Mouse (Mus musculus) megakaryocyte progenitor cell, adult 5-6 weeks (primary cell): ENCODE measurements around the gene Naa15. TPM values are rescaled to one million over a fixed set of nuclear protein-coding genes. Genes with fewer than 3 reads are reported as not detected.

Experiments used
- ATAC-seq: replicated peaks from 2 replicates; pipeline ENCODE4 v1.8.0; 2016; ENCODE audit warnings: mild to moderate bottlenecking, moderate TSS enrichment, inconsistent platforms; ENCODE audit not compliant: poor library complexity
- total RNA-seq, 2 experiments: library from RNA; stranded (forward) in 1 of 2; stranded (reverse) in 1 of 2; fragments of 157-497, 149-512 nt in 1 of 2; fragments of 200-1000 nt in 1 of 2; gene quantifications; 2 replicates each; pipeline versions ENCODE4 v1.2.3 to v1.2.4; 2015 to 2017

Gene Naa15
- total RNA-seq, 2 experiments from 2014 or later, result 69.8 to 126 TPM

DNA sequence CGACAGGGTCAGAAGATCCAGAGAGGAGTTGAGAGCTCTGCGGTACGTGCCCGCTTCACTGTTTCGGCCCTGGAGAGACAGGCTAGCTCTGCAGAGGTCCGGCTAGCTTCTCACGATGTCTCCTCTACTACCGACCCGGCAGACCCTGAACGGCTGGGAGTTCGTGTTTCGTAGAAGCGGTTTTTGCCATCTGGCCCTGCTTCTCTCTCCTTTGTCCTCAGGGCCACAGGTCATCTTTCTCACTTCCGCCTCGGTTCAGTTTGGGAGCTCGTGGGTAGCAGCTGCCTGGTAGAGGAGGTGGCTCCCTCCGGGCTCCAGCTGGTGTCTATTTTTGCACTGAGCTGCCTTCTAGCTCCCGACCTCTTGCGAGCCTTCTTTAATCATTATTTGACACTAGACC lies 90.5 kb downstream of the Naa15 start:
- ATAC-seq, result no peak

GRCm38 (mm10) chr3:51510903-51511302 lies 96.0 kb downstream of the Naa15 start:
- ATAC-seq, result peak; percentile 98

DNA sequence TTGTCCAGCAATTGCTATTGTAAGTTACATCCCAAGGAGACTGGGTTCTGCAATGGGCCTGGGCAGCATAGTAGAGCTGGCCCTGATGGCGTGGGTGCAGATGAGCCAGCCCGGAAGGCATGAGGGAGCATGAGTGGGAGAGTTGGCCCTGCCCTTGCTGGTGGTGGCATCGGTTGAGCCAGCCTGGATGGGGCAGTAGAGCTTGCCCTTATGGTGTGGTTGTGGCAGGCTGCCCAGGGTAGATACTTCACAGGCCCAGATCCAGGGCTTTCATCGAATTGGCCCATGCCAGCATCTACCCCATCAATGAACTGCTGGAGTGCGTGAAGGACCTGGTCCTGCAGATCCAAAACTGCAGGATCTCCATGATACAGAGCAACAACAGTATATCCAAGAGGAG lies 97.0 kb downstream of the Naa15 start:
- no peak for ATAC-seq

GRCm38 (mm10) chr3:51517467-51517866 lies 102.5 kb downstream of the Naa15 start:
- no peak; the same call in 1 of the 2 replicates for ATAC-seq

DNA sequence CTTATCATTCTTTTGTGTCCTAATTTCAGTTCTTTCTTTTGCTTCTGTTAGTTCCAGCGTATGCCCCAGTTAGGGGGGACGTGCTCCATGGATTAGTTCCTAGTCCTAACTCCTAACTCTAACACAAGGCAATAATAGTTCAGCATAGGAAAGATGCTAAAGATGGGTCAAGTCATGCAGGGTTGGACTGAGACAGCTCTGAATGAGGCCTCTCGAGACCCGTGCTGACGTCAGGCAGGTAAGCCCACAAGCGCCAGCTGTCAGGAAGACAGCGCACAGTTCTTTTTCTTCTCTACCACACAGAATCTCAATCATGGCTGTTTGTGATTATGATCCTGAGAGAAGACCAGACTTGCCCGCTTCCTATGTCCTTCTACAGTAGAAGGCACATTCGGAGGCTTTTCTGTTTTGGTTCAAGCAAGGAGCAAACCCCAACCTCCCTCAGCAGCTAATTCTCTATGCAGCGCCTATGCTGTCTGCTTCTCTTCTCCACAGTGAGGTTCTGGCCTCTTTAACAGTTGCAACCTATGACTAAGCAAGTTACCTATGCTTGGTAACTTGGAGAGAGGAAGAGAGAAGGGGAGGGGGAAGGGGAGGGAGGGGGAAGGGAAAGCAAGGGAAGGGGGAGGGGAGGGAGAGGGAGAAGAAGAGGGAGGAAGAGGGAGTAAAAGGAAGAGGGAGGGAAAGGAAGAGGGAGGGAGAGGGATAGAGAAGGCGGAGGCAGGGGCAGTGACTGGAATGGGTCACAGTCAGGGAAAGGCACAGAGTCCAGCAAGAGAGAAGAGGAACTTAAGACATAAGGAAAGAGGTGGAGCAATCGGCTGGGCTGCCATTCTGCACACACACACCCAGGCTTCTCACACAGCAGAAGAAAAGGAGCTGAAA lies 103.2 kb downstream of the Naa15 start:
- peak; percentile 88 for ATAC-seq

DNA sequence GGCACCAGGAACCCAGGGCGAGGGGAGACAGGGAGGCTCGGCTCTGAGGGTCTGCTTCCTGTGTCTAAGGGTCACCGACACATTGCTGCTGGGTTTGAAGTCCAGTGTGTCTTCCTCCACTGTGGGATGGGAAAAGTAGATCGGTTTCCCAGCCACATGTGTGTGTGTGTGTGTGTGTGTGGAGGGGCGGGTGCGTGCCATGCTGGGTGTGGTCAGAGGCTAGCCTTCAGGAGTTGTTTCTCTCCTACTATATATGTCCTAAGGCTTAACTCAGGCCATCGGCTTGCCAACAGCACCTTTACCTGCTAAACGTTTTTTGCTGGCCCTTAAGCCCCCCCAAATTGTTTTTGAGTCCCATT lies 103.8 kb downstream of the Naa15 start:
- ATAC-seq, result peak; percentile 53

DNA sequence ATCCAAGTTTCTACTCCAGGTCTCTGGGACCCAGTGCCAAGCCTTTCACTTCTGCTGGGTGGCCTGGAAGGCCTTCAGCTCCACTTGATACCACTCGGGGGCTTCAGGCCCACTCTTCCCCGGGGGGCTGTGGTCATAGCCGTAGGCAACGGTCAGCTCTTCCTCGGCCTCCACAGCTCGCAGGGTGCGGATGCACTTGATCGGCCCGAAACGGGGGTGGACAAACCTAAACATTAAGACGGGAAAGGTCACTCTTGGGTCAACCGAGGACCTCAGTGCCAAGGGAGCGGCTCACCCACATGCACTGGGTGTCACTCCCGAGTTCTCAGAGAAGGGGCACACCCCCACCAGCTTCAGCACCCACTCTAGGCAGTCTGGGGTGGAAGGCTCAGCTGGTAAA lies 106.3 kb downstream of the Naa15 start:
- no peak for ATAC-seq

GRCm38 (mm10) chr3:51525186-51525785 lies 110.3 kb downstream of the Naa15 start:
- ATAC-seq, result no peak

Other genes with a start within 250 kb of the Naa15 start
- gene Noct, start 190.7 kb upstream of the Naa15 start, total RNA-seq (2015), result 17.2 and 20.3 TPM in 2 replicates
- 6.0 and 7.8 TPM in 2 replicates for gene Noct, start 190.7 kb upstream of the Naa15 start, total RNA-seq (2017)
- gene Elf2, start 74.5 kb upstream of the Naa15 start, total RNA-seq (2015), result 40.3 and 43.1 TPM in 2 replicates
- gene Elf2, start 74.5 kb upstream of the Naa15 start, total RNA-seq (2017), result 96.0 and 124 TPM in 2 replicates
- gene Mgarp, start 18.4 kb upstream of the Naa15 start, total RNA-seq (2015), result not detected in 2 replicates
- gene Mgarp, start 18.4 kb upstream of the Naa15 start, total RNA-seq (2017), result not detected in 2 replicates
- 175 and 219 TPM in 2 replicates for gene Ndufc1, start 6.2 kb upstream of the Naa15 start, total RNA-seq (2015)
- 84.9 and 94.9 TPM in 2 replicates for gene Ndufc1, start 6.2 kb upstream of the Naa15 start, total RNA-seq (2017)
- gene Rab33b, start 68.8 kb downstream of the Naa15 start, total RNA-seq (2015), result 8.4 and 12.2 TPM in 2 replicates
- 9.1 and 13.3 TPM in 2 replicates for gene Rab33b, start 68.8 kb downstream of the Naa15 start, total RNA-seq (2017)
- gene Setd7, start 145.7 kb downstream of the Naa15 start, total RNA-seq (2015), result 38.2 and 38.9 TPM in 2 replicates
- gene Setd7, start 145.7 kb downstream of the Naa15 start, total RNA-seq (2017), result 25.8 and 30.2 TPM in 2 replicates
- 132 and 146 TPM in 2 replicates for gene Mgst2, start 245.2 kb downstream of the Naa15 start, total RNA-seq (2015)
- gene Mgst2, start 245.2 kb downstream of the Naa15 start, total RNA-seq (2017), result 44.7 and 52.2 TPM in 2 replicates